ENCODE assay signal across 35 mouse cellular contexts in the genomic region with DNA sequence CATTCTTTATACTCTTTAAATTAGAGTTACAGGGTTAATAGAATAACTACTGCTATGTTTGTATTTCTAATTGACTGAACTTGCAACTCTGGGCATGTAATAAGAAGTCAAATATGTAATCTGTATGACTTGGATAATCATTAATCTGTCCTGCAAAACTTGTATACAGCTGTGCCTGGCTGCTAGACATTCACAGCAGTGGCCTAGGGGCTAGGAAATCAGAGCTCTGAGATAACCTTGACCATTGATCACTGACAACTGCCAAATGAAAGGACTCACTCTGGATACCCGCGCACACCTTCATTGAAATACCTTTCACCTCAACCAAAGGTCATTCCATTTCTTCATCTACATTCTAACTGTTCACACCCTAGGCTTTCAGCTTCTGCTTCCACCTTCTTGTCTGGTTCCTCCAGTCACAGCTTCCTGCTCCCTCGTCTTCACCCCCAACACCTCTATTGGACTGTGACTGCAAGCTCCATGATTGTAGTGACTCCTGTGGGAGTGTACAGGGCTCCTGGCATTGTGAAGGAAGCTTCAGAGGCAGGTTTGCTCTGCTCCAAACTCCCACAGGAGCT. TPM values are rescaled to one million over a fixed set of nuclear protein-coding genes. Genes with fewer than 3 reads are reported as not detected.
DNase-seq lines count a peak whose midpoint lies in the region; ATAC-seq and TF ChIP-seq lines count a peak whose summit lies in the region.
"Had no signal": no experiment of that assay in that cellular context is flagged by ENCODE, and none has a peak within 500 bp of the region (broad histone marks: within the 10 kb centered on the region; RNA-seq: fewer than 3 reads in every experiment).

No protein-coding gene starts in this region.

- H3K4me1 ChIP-seq in kidney, postnatal 0 days (replicated peaks; ENCODE audit: insufficient read depth, low read length): no peaks in the 10 kb centered on the region
- H3K4me1 ChIP-seq in kidney, embryonic 14.5 days (ENCODE audit: control insufficient read depth, insufficient read depth, low read length): no peaks in the 10 kb centered on the region
- H3K4me1 ChIP-seq in intestine, embryonic 14.5 days (replicated peaks; ENCODE audit: control insufficient read depth, insufficient read depth, low read length): no peaks in the 10 kb centered on the region
- H3K4me1 ChIP-seq in intestine, postnatal 0 days (replicated peaks; ENCODE audit: control insufficient read depth, insufficient read depth, low read length): no peaks in the 10 kb centered on the region
- no peaks in the 10 kb centered on the region for H3K4me1 ChIP-seq in stomach, embryonic 15.5 days
- no peaks in the 10 kb centered on the region for H3K4me1 ChIP-seq in forebrain, embryonic 12.5 days
- H3K4me1 ChIP-seq: embryonic facial prominence, embryonic 13.5 days; forebrain, embryonic 10.5 days; hindbrain, embryonic 13.5 days; limb, embryonic 10.5 days; limb, embryonic 15.5 days; lung, embryonic 15.5 days; midbrain, embryonic 10.5 days; midbrain, embryonic 15.5 days; neural tube, embryonic 15.5 days had no signal

- H3K27me3 ChIP-seq in kidney, postnatal 0 days (ENCODE audit: insufficient read depth, low read length): no peaks in the 10 kb centered on the region
- H3K27me3 ChIP-seq in kidney, embryonic 14.5 days (ENCODE audit: control insufficient read depth, insufficient read depth, low read length): no peaks in the 10 kb centered on the region
- H3K27me3 ChIP-seq in intestine, embryonic 14.5 days (replicated peaks; ENCODE audit: control insufficient read depth, insufficient read depth, low read length): no peaks in the 10 kb centered on the region
- H3K27me3 ChIP-seq in intestine, postnatal 0 days (replicated peaks; ENCODE audit: control insufficient read depth, insufficient read depth, low read length): no peaks in the 10 kb centered on the region
- H3K27me3 ChIP-seq in stomach, embryonic 15.5 days (replicated peaks): no peaks in the 10 kb centered on the region
- no peaks in the 10 kb centered on the region for H3K27me3 ChIP-seq in forebrain, embryonic 12.5 days
- H3K27me3 ChIP-seq: embryonic facial prominence, embryonic 13.5 days; hindbrain, embryonic 13.5 days; limb, embryonic 15.5 days; lung, embryonic 15.5 days; midbrain, embryonic 15.5 days; neural tube, embryonic 15.5 days had no signal

- no peaks in the 10 kb centered on the region for H3K9me3 ChIP-seq in kidney, postnatal 0 days (replicated peaks; ENCODE audit: low read length)
- no peaks in the 10 kb centered on the region for H3K9me3 ChIP-seq in kidney, embryonic 14.5 days (ENCODE audit: control insufficient read depth, low read length)
- H3K9me3 ChIP-seq in intestine, embryonic 14.5 days (ENCODE audit: control insufficient read depth, low read length): no peaks in the 10 kb centered on the region
- H3K9me3 ChIP-seq in intestine, postnatal 0 days (ENCODE audit: control insufficient read depth): no peaks in the 10 kb centered on the region
- no peaks in the 10 kb centered on the region for H3K9me3 ChIP-seq in stomach, embryonic 15.5 days
- no peaks in the 10 kb centered on the region for H3K9me3 ChIP-seq in forebrain, embryonic 12.5 days
- H3K9me3 ChIP-seq: embryonic facial prominence, embryonic 13.5 days; forebrain, embryonic 10.5 days; hindbrain, embryonic 13.5 days; limb, embryonic 10.5 days; limb, embryonic 15.5 days; lung, embryonic 15.5 days; midbrain, embryonic 10.5 days; midbrain, embryonic 15.5 days; neural tube, embryonic 15.5 days had no signal

- no peak overlapping the region for H3K9ac ChIP-seq in kidney, postnatal 0 days (ENCODE audit: low read depth, low read length)
- H3K9ac ChIP-seq in kidney, embryonic 14.5 days (ENCODE audit: low read depth, low read length): no peak overlapping the region
- no peak overlapping the region for H3K9ac ChIP-seq in intestine, embryonic 14.5 days (ENCODE audit: low read length)
- no peak overlapping the region for H3K9ac ChIP-seq in intestine, postnatal 0 days (ENCODE audit: low read depth, low read length)
- H3K9ac ChIP-seq in stomach, embryonic 15.5 days: no peak overlapping the region
- no peak overlapping the region for H3K9ac ChIP-seq in forebrain, embryonic 12.5 days
- H3K9ac ChIP-seq: embryonic facial prominence, embryonic 13.5 days; forebrain, postnatal 0 days; hindbrain, embryonic 13.5 days; limb, embryonic 15.5 days; lung, embryonic 15.5 days; midbrain, embryonic 15.5 days; neural tube, embryonic 15.5 days had no signal

- no peak overlapping the region for H3K27ac ChIP-seq in kidney, postnatal 0 days
- H3K27ac ChIP-seq in kidney, embryonic 14.5 days (ENCODE audit: low read depth, low read length): no peak overlapping the region
- no peak overlapping the region for H3K27ac ChIP-seq in intestine, embryonic 14.5 days (ENCODE audit: low read depth)
- H3K27ac ChIP-seq in intestine, postnatal 0 days (ENCODE audit: low read depth, low read length): no peak overlapping the region
- H3K27ac ChIP-seq in stomach, embryonic 15.5 days: no peak overlapping the region; the same call in 1 of the 2 replicates
- H3K27ac ChIP-seq in forebrain, embryonic 12.5 days: no peak overlapping the region
- H3K27ac ChIP-seq: embryonic facial prominence, embryonic 13.5 days; forebrain, embryonic 10.5 days; hindbrain, embryonic 13.5 days; limb, embryonic 10.5 days; limb, embryonic 15.5 days; lung, embryonic 15.5 days; midbrain, embryonic 10.5 days; midbrain, embryonic 15.5 days; neural tube, embryonic 15.5 days had no signal

- no peaks in the 10 kb centered on the region for H3K36me3 ChIP-seq in kidney, postnatal 0 days (ENCODE audit: insufficient read depth, low read length)
- H3K36me3 ChIP-seq in kidney, embryonic 14.5 days (ENCODE audit: control insufficient read depth, insufficient read depth, low read length): no peaks in the 10 kb centered on the region
- no peaks in the 10 kb centered on the region for H3K36me3 ChIP-seq in intestine, embryonic 14.5 days (ENCODE audit: control insufficient read depth, insufficient read depth, low read length)
- no peaks in the 10 kb centered on the region for H3K36me3 ChIP-seq in intestine, postnatal 0 days (ENCODE audit: control insufficient read depth, insufficient read depth)
- no peaks in the 10 kb centered on the region for H3K36me3 ChIP-seq in stomach, embryonic 15.5 days
- H3K36me3 ChIP-seq in forebrain, embryonic 12.5 days (replicated peaks): no peaks in the 10 kb centered on the region
- H3K36me3 ChIP-seq: embryonic facial prominence, embryonic 13.5 days; forebrain, embryonic 10.5 days; hindbrain, embryonic 13.5 days; limb, embryonic 10.5 days; limb, embryonic 15.5 days; lung, embryonic 15.5 days; midbrain, embryonic 10.5 days; midbrain, embryonic 15.5 days; neural tube, embryonic 15.5 days had no signal

- TF ChIP-seq CTCF in kidney, postnatal 0 days (IDR thresholded peaks at IDR 0.05; ENCODE audit: low read depth): no peak
- TF ChIP-seq CTCF in intestine, postnatal 0 days (IDR thresholded peaks at IDR 0.05; ENCODE audit: low read depth): no peak

- no peak overlapping the region for H3K4me3 ChIP-seq in kidney, postnatal 0 days (replicated peaks; ENCODE audit: low read depth, low read length)
- no peak overlapping the region for H3K4me3 ChIP-seq in kidney, embryonic 14.5 days (ENCODE audit: low read length)
- H3K4me3 ChIP-seq in intestine, embryonic 14.5 days (ENCODE audit: low read depth, low read length): no peak overlapping the region
- H3K4me3 ChIP-seq in intestine, postnatal 0 days (ENCODE audit: low read depth, low read length): no peak overlapping the region
- H3K4me3 ChIP-seq in stomach, embryonic 15.5 days (replicated peaks): no peak overlapping the region
- H3K4me3 ChIP-seq in forebrain, embryonic 12.5 days (replicated peaks): no peak overlapping the region
- H3K4me3 ChIP-seq: embryonic facial prominence, embryonic 13.5 days; forebrain, embryonic 10.5 days; hindbrain, embryonic 13.5 days; limb, embryonic 10.5 days; limb, embryonic 15.5 days; lung, embryonic 15.5 days; midbrain, embryonic 10.5 days; midbrain, embryonic 15.5 days; neural tube, embryonic 15.5 days had no signal

- no peak for ATAC-seq in kidney, postnatal 0 days (replicated peaks; ENCODE audit: low FRiP score, low read depth)
- no peak for ATAC-seq in kidney, embryonic 14.5 days (ENCODE audit: low FRiP score, low TSS enrichment)
- ATAC-seq in intestine, embryonic 14.5 days (replicated peaks; ENCODE audit: low FRiP score, low TSS enrichment, low read depth): 0 out of 2 replicates have a peak, but pooled peaks have one; percentile 53
- peak; percentile 57 for ATAC-seq in intestine, postnatal 0 days
- peak; percentile 82 for ATAC-seq in stomach, embryonic 15.5 days (ENCODE audit: insufficient read depth, low FRiP score, low read depth)
- no peak for ATAC-seq in forebrain, embryonic 12.5 days (ENCODE audit: low FRiP score)
- ATAC-seq: activated CD4-positive, CD25-positive, alpha-beta regulatory T cell, adult 4 months; CD4-positive, CD25-positive, alpha-beta regulatory T cell, adult 4 months; forebrain, postnatal 0 days; midbrain, embryonic 15.5 days had no signal

- H3K4me2 ChIP-seq in kidney, postnatal 0 days (ENCODE audit: low read length): no peak overlapping the region
- no peak overlapping the region for H3K4me2 ChIP-seq in kidney, embryonic 14.5 days (replicated peaks; ENCODE audit: low read depth, low read length)
- H3K4me2 ChIP-seq in intestine, embryonic 14.5 days (ENCODE audit: low read length): no peak overlapping the region
- H3K4me2 ChIP-seq in intestine, postnatal 0 days (replicated peaks; ENCODE audit: low read depth): no peak overlapping the region
- H3K4me2 ChIP-seq in stomach, embryonic 15.5 days: no peak overlapping the region
- no peak overlapping the region for H3K4me2 ChIP-seq in forebrain, embryonic 12.5 days
- H3K4me2 ChIP-seq: embryonic facial prominence, embryonic 13.5 days; heart, embryonic 11.5 days; hindbrain, embryonic 13.5 days; limb, embryonic 15.5 days; lung, embryonic 15.5 days; midbrain, embryonic 15.5 days; neural tube, embryonic 15.5 days had no signal

- peak; percentile 2 for DNase-seq in kidney, postnatal 0 days (ENCODE audit: low spot score)
- peak; percentile 66 for DNase-seq in intestine, embryonic 14.5 days (ENCODE audit: low spot score)
- no peak for DNase-seq in retina, embryonic 14.5 days (ENCODE audit: low spot score)
- DNase-seq: adrenal gland, adult 2 months; adrenal gland, postnatal 36 days; cerebellum, adult 18-20 months; cerebellum, postnatal 10 days; forebrain, postnatal 0 days; gastrocnemius, postnatal 10 days; heart, postnatal 4 days; kidney, adult 9 months; kidney, postnatal 36 days; right cerebral cortex, adult 18-20 months; thymus, adult 18-20 months; thymus, postnatal 36 days had no signal

- WGBS in kidney, postnatal 0 days: 66% methylated on average over 3 of the region's 3 CpGs
- WGBS in kidney, embryonic 14.5 days: 75% methylated on average over 3 of the region's 3 CpGs
- 70% methylated on average over 3 of the region's 3 CpGs for WGBS in intestine, embryonic 14.5 days
- 39% methylated on average over 3 of the region's 3 CpGs for WGBS in intestine, postnatal 0 days
- WGBS in stomach, embryonic 15.5 days: 51% methylated on average over 3 of the region's 3 CpGs
- WGBS in forebrain, embryonic 12.5 days: 88% methylated on average over 3 of the region's 3 CpGs

RNA-seq across cellular contexts. Expression of a gene that starts 2.5 kb away (rescaled TPM):
- not detected in 2 replicates for polyA plus RNA-seq in kidney, postnatal 0 days (2015; fragmentation: Nextera tagmentation; extraction: Ambion mirVana)
- polyA plus RNA-seq in kidney, embryonic 14.5 days (2014; fragmentation: Nextera tagmentation; extraction: Ambion mirVana): not detected in 2 replicates
- not detected in 2 replicates for polyA plus RNA-seq in intestine, embryonic 14.5 days (2014; fragmentation: Nextera tagmentation; extraction: Ambion mirVana)
- 0.08 TPM in 1 of 2 replicates, not detected in the other for polyA plus RNA-seq in intestine, postnatal 0 days (2015; fragmentation: Nextera tagmentation; extraction: Ambion mirVana)
- not detected in 2 replicates for polyA plus RNA-seq in stomach, embryonic 15.5 days (2015; fragmentation: Nextera tagmentation; extraction: Ambion mirVana)
- not detected in 2 replicates for polyA plus RNA-seq in forebrain, embryonic 12.5 days (2016; fragmentation: Nextera tagmentation; extraction: Ambion mirVana)
- polyA plus RNA-seq: activated CD4-positive, CD25-positive, alpha-beta regulatory T cell, adult 4 months; brain, embryonic 14.5 days; CD4-positive, CD25-positive, alpha-beta regulatory T cell, adult 4 months; embryonic facial prominence, embryonic 13.5 days; forebrain, embryonic 10.5 days; forebrain, postnatal 0 days; gonadal fat pad, adult 2 months; heart, embryonic 11.5 days; heart, embryonic 16.5 days; hindbrain, embryonic 13.5 days; limb, embryonic 10.5 days; limb, embryonic 15.5 days; lung, embryonic 15.5 days; midbrain, embryonic 10.5 days; midbrain, embryonic 15.5 days; neural tube, embryonic 15.5 days; spleen, adult 2 months had no signal

RNA-seq across cellular contexts. Expression of a gene that starts 37.6 kb away (rescaled TPM):
- polyA plus RNA-seq in kidney, postnatal 0 days (2015; fragmentation: Nextera tagmentation; extraction: Ambion mirVana): not detected in 2 replicates
- polyA plus RNA-seq in kidney, embryonic 14.5 days (2014; fragmentation: Nextera tagmentation; extraction: Ambion mirVana): not detected in 2 replicates
- not detected in 2 replicates for polyA plus RNA-seq in intestine, embryonic 14.5 days (2014; fragmentation: Nextera tagmentation; extraction: Ambion mirVana)
- polyA plus RNA-seq in intestine, postnatal 0 days (2015; fragmentation: Nextera tagmentation; extraction: Ambion mirVana): not detected in 2 replicates
- polyA plus RNA-seq in stomach, embryonic 15.5 days (2015; fragmentation: Nextera tagmentation; extraction: Ambion mirVana): not detected in 2 replicates
- not detected in 2 replicates for polyA plus RNA-seq in forebrain, embryonic 12.5 days (2016; fragmentation: Nextera tagmentation; extraction: Ambion mirVana)
- polyA plus RNA-seq: activated CD4-positive, CD25-positive, alpha-beta regulatory T cell, adult 4 months; adrenal gland, adult 2 months; brain, embryonic 14.5 days; CD4-positive, CD25-positive, alpha-beta regulatory T cell, adult 4 months; embryonic facial prominence, embryonic 13.5 days; forebrain, embryonic 10.5 days; forebrain, postnatal 0 days; heart, embryonic 11.5 days; hindbrain, embryonic 13.5 days; limb, embryonic 10.5 days; limb, embryonic 15.5 days; lung, embryonic 15.5 days; midbrain, embryonic 10.5 days; midbrain, embryonic 15.5 days; neural tube, embryonic 15.5 days; spleen, adult 2 months had no signal

RNA-seq across cellular contexts. Expression of a gene that starts 45.3 kb away (rescaled TPM):
- polyA plus RNA-seq in kidney, postnatal 0 days (2015; fragmentation: Nextera tagmentation; extraction: Ambion mirVana): not detected in 2 replicates
- not detected in 2 replicates for polyA plus RNA-seq in kidney, embryonic 14.5 days (2014; fragmentation: Nextera tagmentation; extraction: Ambion mirVana)
- not detected in 2 replicates for polyA plus RNA-seq in intestine, embryonic 14.5 days (2014; fragmentation: Nextera tagmentation; extraction: Ambion mirVana)
- polyA plus RNA-seq in intestine, postnatal 0 days (2015; fragmentation: Nextera tagmentation; extraction: Ambion mirVana): not detected in 2 replicates
- polyA plus RNA-seq in stomach, embryonic 15.5 days (2015; fragmentation: Nextera tagmentation; extraction: Ambion mirVana): not detected in 2 replicates
- polyA plus RNA-seq in forebrain, embryonic 12.5 days (2016; fragmentation: Nextera tagmentation; extraction: Ambion mirVana): not detected in 2 replicates
- polyA plus RNA-seq: activated CD4-positive, CD25-positive, alpha-beta regulatory T cell, adult 4 months; adrenal gland, adult 2 months; brain, embryonic 14.5 days; CD4-positive, CD25-positive, alpha-beta regulatory T cell, adult 4 months; embryonic facial prominence, embryonic 13.5 days; forebrain, embryonic 10.5 days; forebrain, postnatal 0 days; gonadal fat pad, adult 2 months; heart, embryonic 11.5 days; heart, embryonic 16.5 days; hindbrain, embryonic 13.5 days; limb, embryonic 10.5 days; limb, embryonic 15.5 days; lung, embryonic 15.5 days; midbrain, embryonic 10.5 days; midbrain, embryonic 15.5 days; neural tube, embryonic 15.5 days; spleen, adult 2 months had no signal

Comparison
In these comparisons a context has a peak if more than half of its experiments do, and no peak if none do; other contexts are left out.
1. ATAC-seq: peak in intestine, embryonic 14.5 days (single experiment), intestine, postnatal 0 days (single experiment) and stomach, embryonic 15.5 days (single experiment); none in kidney, postnatal 0 days (single experiment), kidney, embryonic 14.5 days (single experiment) and forebrain, embryonic 12.5 days (single experiment).